Mouse (Mus musculus): ENCODE results near the gene Slc46a3. TPM values are rescaled to one million over a fixed set of nuclear protein-coding genes. Genes with fewer than 3 reads are reported as not detected.

Gene Slc46a3
- total RNA-seq, 2 experiments from 2014 or later: 8.3 to 8.5 TPM

DNA sequence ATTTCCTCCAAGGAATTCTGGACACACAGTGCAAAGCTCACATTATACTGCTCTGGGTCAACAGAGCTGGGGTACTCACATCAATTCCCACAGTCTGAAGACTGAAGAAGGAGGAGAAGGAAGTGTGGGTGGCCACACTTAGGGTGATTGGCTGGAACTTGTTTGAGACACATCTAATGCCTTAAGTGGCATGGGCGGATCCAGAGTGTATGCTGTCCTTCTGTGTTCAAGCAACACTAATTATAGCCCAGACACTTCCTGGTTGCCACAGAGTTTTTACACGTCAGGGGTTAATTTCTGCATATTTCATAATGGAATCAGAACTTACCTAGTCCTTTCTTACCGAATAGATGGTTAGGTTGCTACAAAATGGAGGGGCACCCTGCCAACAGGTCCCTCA lies 49.3 kb downstream of the Slc46a3 start:
- no peak for DNase-seq (ENCODE audit: low spot score in 2 of 2)

GRCm38 (mm10) chr5:147843340-147843739 lies 51.3 kb downstream of the Slc46a3 start:
- no peak for DNase-seq (ENCODE audit: low spot score in 2 of 2)

DNA sequence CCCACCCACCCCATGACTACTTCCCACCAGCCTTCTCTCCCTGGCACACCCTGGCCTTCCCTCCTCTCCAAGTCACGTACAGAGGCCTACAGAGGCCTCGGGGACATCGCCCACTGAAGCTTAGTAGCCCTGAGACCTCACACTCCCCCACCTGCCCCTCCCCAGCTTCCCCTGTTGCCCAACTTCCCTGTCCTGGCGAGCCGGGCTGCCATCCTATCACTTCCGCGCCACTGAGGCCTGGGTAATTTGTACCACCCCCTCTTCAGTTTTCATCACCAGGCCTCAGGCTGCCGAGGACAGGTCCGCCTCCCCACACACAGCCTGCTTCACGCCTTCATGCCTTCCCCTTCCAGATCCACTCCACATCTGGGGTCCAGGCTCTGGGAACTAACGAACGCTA lies 55.2 kb downstream of the Slc46a3 start:
- no peak for DNase-seq (ENCODE audit: low spot score in 2 of 2)

GRCm38 (mm10) chr5:147834841-147835500 lies 59.6 kb downstream of the Slc46a3 start:
- no peak for DNase-seq (ENCODE audit: low spot score in 2 of 2)

GRCm38 (mm10) chr5:147832842-147833241 lies 61.8 kb downstream of the Slc46a3 start:
- no peak for DNase-seq (ENCODE audit: low spot score in 2 of 2)

GRCm38 (mm10) chr5:147828846-147829245 lies 65.8 kb downstream of the Slc46a3 start:
- no peak for DNase-seq (ENCODE audit: low spot score in 2 of 2)

Other genes with a start within 250 kb of the Slc46a3 start
- gene Flt1, start 168.8 kb downstream of the Slc46a3 start, total RNA-seq (2021): 10 to 100 TPM; 30.4 to 32.0 TPM
- gene Pomp, start 34.4 kb downstream of the Slc46a3 start, total RNA-seq (2021): 100 to 1,000 TPM; 144 to 149 TPM
- gene Mtus2, start 62.5 kb upstream of the Slc46a3 start, total RNA-seq (2021): 10 to 100 TPM; 32.9 to 35.6 TPM